Mouse (Mus musculus): ENCODE measurements around the gene Smad3.

- no peak for TF ChIP-seq POLR2A (IDR thresholded peaks at IDR 0.05; ENCODE audit: borderline replicate concordance, extremely low read depth, low read depth, low read length)
- TF ChIP-seq CTCF (IDR thresholded peaks at IDR 0.05; ENCODE audit: insufficient read depth, low read length) = no peak
Observed at GRCm38 (mm10) chr9:63672797-63673493, 84.8 kb downstream of the Smad3 start.
